Mouse (Mus musculus) midbrain, embryonic 13.5 days (tissue): ENCODE measurements around the gene Pi4kb. TPM values are rescaled to one million over a fixed set of nuclear protein-coding genes. Genes with fewer than 3 reads are reported as not detected.

Experiments
- ATAC-seq: fragments of 200-750 bp; cut with Nextera tagmentation; 2 replicates; pipeline ENCODE4 v1.8.0; 2017; ENCODE audit warnings: mild to moderate bottlenecking, moderate TSS enrichment, moderate library complexity
- H3K27ac ChIP-seq: fragments of 300-500 bp; sonication (generic); 2 replicates; pipeline ENCODE4 v1.5.1; 2015; ENCODE audit warnings: inconsistent platforms, mild to moderate bottlenecking, moderate library complexity
- H3K27me3 ChIP-seq: fragments of 300-500 bp; sonication (generic); 2 replicates; pipeline ENCODE4 v1.6.1; 2015; ENCODE audit warnings: mild to moderate bottlenecking, inconsistent platforms
- H3K36me3 ChIP-seq: fragments of 300-500 bp; sonication (generic); 2 replicates; pipeline ENCODE4 v1.6.1; 2015; ENCODE audit warnings: mild to moderate bottlenecking, inconsistent platforms
- H3K4me1 ChIP-seq: fragments of 300-500 bp; sonication (generic); replicated peaks from 2 replicates; pipeline ENCODE4 v1.6.1; 2015; ENCODE audit warnings: inconsistent platforms
- H3K4me2 ChIP-seq: fragments of 300-500 bp; sonication (generic); replicated peaks from 2 replicates; pipeline ENCODE4 v1.6.1; 2015; ENCODE audit warnings: moderate library complexity, mild to moderate bottlenecking, inconsistent platforms
- H3K4me3 ChIP-seq: fragments of 300-500 bp; sonication (generic); replicated peaks from 2 replicates; pipeline ENCODE4 v1.5.1; 2015; ENCODE audit warnings: mild to moderate bottlenecking, inconsistent platforms
- H3K9ac ChIP-seq: fragments of 300-500 bp; sonication (generic); replicated peaks from 2 replicates; pipeline ENCODE4 v1.6.1; 2015; ENCODE audit warnings: mild to moderate bottlenecking, inconsistent platforms
- H3K9me3 ChIP-seq: fragments of 300-500 bp; sonication (generic); 2 replicates; pipeline ENCODE4 v1.6.1; 2016; ENCODE audit warnings: mild to moderate bottlenecking, inconsistent platforms
- WGBS: fragments of 180-500 bp; shearing (Covaris S2); methylation state at CpG from one replicate; pipeline ENCODE4 v1.1.7; 2015; 5-methylcytosine and 5-hydroxymethylcytosine counted together
- microRNA-seq: library from miRNA; unstranded; fragments of <30 nt; microRNA quantifications from one replicate; pipeline ENCODE4, GENCODE M21; 2016
- polyA plus RNA-seq: library from polyadenylated mRNA; unstranded; fragments of >200 nt; fragmentation: Nextera tagmentation; extraction: Ambion mirVana; gene quantifications from 2 replicates; pipeline ENCODE4 v1.2.1, GENCODE M21; 2015

The Pi4kb gene
- polyA plus RNA-seq, 1 experiment from 2014 or later: 24.7 TPM

GRCm38 (mm10) chr3:95052959-95053358 is 78.4 kb downstream of the Pi4kb start:
- Histone ChIP-seq H3K27ac (no peak overlapping the region), H3K27me3 (no peaks in the 10 kb centered on the region), H3K4me3 (no peak overlapping the region), H3K36me3 (peaks cover 6% of the 10 kb centered on the region), H3K9ac (no peak overlapping the region), H3K4me2 (no peak overlapping the region), H3K4me1 (peaks cover 6% of the 10 kb centered on the region; the same call in 1 of the 2 replicates), H3K9me3 (no peaks in the 10 kb centered on the region)
- no peak for ATAC-seq
- WGBS: 59% methylated on average over 1 of the region's 1 CpGs

- Histone ChIP-seq H3K4me3 (no peak overlapping the region), H3K27ac (no peak overlapping the region), H3K27me3 (no peaks in the 10 kb centered on the region), H3K9ac (no peak overlapping the region), H3K36me3 (peaks cover 12% of the 10 kb centered on the region), H3K4me1 (peaks cover 6% of the 10 kb centered on the region; the same call in 1 of the 2 replicates), H3K4me2 (no peak overlapping the region), H3K9me3 (no peaks in the 10 kb centered on the region)
- peak; percentile 56; the same call in 1 of the 2 replicates for ATAC-seq
- 59% methylated on average over 3 of the region's 3 CpGs for WGBS
Measured at GRCm38 (mm10) chr3:95053701-95054100, 79.2 kb downstream of the Pi4kb start.

DNA sequence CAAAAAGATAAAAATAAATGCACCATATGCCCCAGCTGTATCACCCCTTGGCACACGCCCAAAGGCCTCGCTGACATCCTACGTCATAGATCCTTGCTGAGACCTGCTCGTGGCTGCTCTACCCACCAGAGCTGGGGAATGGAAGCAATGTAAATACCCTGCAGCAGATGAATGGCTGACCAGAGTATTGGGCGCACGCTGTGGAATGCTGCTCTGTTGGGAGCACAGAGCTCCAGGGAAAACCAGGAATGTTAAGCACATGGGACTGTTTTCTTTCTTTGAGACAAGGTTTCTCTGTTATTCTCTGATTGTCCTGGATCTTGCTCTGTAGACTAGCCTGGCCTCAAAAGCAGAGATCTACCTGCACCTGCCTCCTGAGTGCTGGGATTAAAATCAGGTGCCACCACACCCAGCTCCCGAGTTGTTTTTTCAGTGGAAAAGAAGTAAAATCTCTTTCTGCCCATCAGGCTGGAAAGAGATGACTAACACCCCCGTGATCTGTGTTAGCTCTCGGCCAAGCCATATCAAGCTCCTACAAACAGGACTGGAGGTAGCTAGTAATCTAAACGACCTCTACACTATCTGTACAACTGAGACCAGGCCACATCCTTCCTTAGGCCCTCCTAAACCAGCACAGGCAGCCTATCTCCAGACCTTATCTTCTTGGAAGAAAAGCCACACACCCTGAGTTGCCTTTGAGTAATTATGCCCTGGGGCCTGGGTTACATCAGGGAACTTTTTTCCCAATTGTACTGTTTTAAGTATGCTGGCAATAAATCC is 80.1 kb downstream of the Pi4kb start:
- Histone ChIP-seq H3K9me3 (no peaks in the 10 kb centered on the region), H3K36me3 (peaks cover 21% of the 10 kb centered on the region), H3K27ac (0 out of 2 replicates have a peak overlapping the region, but pooled peaks have one; percentile 39), H3K4me2 (no peak overlapping the region), H3K27me3 (no peaks in the 10 kb centered on the region), H3K4me1 (peaks cover 6% of the 10 kb centered on the region; the same call in 1 of the 2 replicates), H3K9ac (no peak overlapping the region), H3K4me3 (no peak overlapping the region)
- no peak for ATAC-seq
- WGBS: 54% methylated on average over 10 of the region's 10 CpGs

DNA sequence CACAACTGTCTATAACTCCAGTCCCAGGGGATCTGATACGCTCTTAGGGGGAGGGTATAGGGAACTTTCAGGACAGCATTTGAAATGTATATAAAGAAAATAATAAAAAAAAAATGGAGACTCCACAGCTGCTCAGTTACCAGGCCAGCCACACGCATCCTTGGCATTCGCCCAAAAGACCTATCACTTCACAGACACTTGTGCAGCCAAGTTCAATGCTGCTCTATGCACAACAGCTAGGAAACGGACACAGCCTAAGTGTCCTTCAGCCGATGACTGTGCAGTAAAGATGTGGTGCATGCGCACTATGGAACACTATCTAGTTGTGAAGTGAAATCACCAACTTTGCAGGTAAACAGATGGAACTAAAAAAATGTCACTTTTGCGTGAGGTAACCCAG is 81.7 kb downstream of the Pi4kb start:
- H3K4me3 ChIP-seq: no peak overlapping the region
- ATAC-seq: no peak
- no peaks in the 10 kb centered on the region for H3K27me3 ChIP-seq
- no peak overlapping the region for H3K4me2 ChIP-seq
- no peak overlapping the region for H3K9ac ChIP-seq
- H3K27ac ChIP-seq: no peak overlapping the region
- WGBS: 96% methylated on average over 7 of the region's 7 CpGs
- peaks cover 6% of the 10 kb centered on the region; the same call in 1 of the 2 replicates for H3K4me1 ChIP-seq
- H3K36me3 ChIP-seq: peaks cover 37% of the 10 kb centered on the region
- no peaks in the 10 kb centered on the region for H3K9me3 ChIP-seq

Small RNA genes lying within 50 kb of the gene (microRNA-seq; reads per million reads assigned to microRNA genes)
- 1.2 reads per million for gene Mir7013

Other genes with a start within 250 kb of the Pi4kb start
- 5.3 and 6.0 TPM in 2 replicates for gene Cgn, start 188.2 kb upstream of the Pi4kb start, polyA plus RNA-seq
- gene Pogz, start 137.2 kb upstream of the Pi4kb start, polyA plus RNA-seq: 26.9 and 27.3 TPM in 2 replicates
- 375 and 391 TPM in 2 replicates for gene Psmb4, start 87.8 kb upstream of the Pi4kb start, polyA plus RNA-seq
- 7.7 and 9.0 TPM in 2 replicates for gene Selenbp1, start 41.7 kb upstream of the Pi4kb start, polyA plus RNA-seq
- gene Rfx5, start 20.7 kb upstream of the Pi4kb start, polyA plus RNA-seq: 5.0 and 5.2 TPM in 2 replicates
- 26.2 and 28.1 TPM in 2 replicates for gene Zfp687, start 40.7 kb downstream of the Pi4kb start, polyA plus RNA-seq
- gene Psmd4, start 67.9 kb downstream of the Pi4kb start, polyA plus RNA-seq: 293 and 295 TPM in 2 replicates
- gene Pip5k1a, start 132.2 kb downstream of the Pi4kb start, polyA plus RNA-seq: 19.9 and 20.5 TPM in 2 replicates
- 256 and 262 TPM in 2 replicates for gene Vps72, start 136.3 kb downstream of the Pi4kb start, polyA plus RNA-seq
- 1.0 and 1.8 TPM in 2 replicates for gene Tmod4, start 149.7 kb downstream of the Pi4kb start, polyA plus RNA-seq
- 99.2 and 103 TPM in 2 replicates for gene Scnm1, start 159.3 kb downstream of the Pi4kb start, polyA plus RNA-seq
- gene Lysmd1, start 159.4 kb downstream of the Pi4kb start, polyA plus RNA-seq: 36.2 and 38.1 TPM in 2 replicates
- gene Tnfaip8l2, start 167.6 kb downstream of the Pi4kb start, polyA plus RNA-seq: 2.3 and 2.8 TPM in 2 replicates
- 23.4 and 37.6 TPM in 2 replicates for gene Sema6c, start 185.7 kb downstream of the Pi4kb start, polyA plus RNA-seq
- gene Gabpb2, start 243.2 kb downstream of the Pi4kb start, polyA plus RNA-seq: 5.5 and 5.7 TPM in 2 replicates